Mouse (Mus musculus) layer of hippocampus, adult 2 months (tissue): ENCODE measurements around the gene Kcnmb2. TPM values are rescaled to one million over a fixed set of nuclear protein-coding genes. Genes with fewer than 3 reads are reported as not detected.

Source experiments
- DNase-seq, 2 experiments: peaks; one replicate each; pipeline ENCODE4 v3.0.0; 2022; ENCODE audit warnings: low spot score in 2 of 2
- H3K27ac ChIP-seq: fragments of 200-600 bp; 2 replicates; pipeline ENCODE4 v1.8.1; 2022
- H3K4me3 ChIP-seq: fragments of 200-600 bp; 2 replicates; pipeline ENCODE4 v1.8.1; 2022; ENCODE audit warnings: mild to moderate bottlenecking
- CTCF ChIP-seq: fragments of 200-600 bp; conservative IDR thresholded peaks from 2 replicates; pipeline ENCODE4 v1.8.1; 2022; ENCODE audit warnings: antibody characterized with exemption, mild to moderate bottlenecking, moderate library complexity
- total RNA-seq, 2 experiments: library from RNA; stranded (reverse); gene quantifications; 2 replicates each; pipeline ENCODE4 v1.2.3; 2021

Kcnmb2 gene
- total RNA-seq, 2 experiments from 2014 or later: 8.3 to 9.6 TPM

- TF ChIP-seq CTCF: no peak
- no peak overlapping the region for H3K27ac ChIP-seq
- no peak overlapping the region for H3K4me3 ChIP-seq
- no peak for DNase-seq
Observed at GRCm38 (mm10) chr3:32125431-32125830, 223.1 kb downstream of the Kcnmb2 start.

DNA sequence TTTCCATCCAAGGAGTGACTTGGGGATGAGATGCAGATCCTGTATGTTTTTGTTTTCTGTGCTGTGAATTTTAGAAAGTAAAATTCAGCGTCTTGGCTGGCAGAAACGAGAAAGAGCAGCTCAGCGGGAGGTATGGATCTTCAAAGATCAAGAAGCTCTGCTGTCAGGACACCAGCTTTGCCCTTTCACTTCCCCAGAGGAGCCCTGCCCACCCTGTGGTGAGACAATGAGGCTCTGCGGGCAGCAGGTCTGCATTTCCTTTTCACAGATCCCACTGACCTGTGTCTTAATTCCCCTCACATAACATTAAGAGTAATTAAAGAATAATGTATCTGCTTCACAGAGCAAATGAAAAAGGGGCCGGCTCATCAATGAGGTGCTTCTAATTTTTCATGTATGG, 226.1 kb downstream of the Kcnmb2 start:
- no peak for DNase-seq
- TF ChIP-seq CTCF: no peak
- Histone ChIP-seq H3K27ac (no peak overlapping the region), H3K4me3 (no peak overlapping the region)

GRCm38 (mm10) chr3:32130696-32131095, 228.4 kb downstream of the Kcnmb2 start:
- no peak for DNase-seq
- H3K4me3 ChIP-seq: no peak overlapping the region
- TF ChIP-seq CTCF: no peak
- no peak overlapping the region for H3K27ac ChIP-seq

DNA sequence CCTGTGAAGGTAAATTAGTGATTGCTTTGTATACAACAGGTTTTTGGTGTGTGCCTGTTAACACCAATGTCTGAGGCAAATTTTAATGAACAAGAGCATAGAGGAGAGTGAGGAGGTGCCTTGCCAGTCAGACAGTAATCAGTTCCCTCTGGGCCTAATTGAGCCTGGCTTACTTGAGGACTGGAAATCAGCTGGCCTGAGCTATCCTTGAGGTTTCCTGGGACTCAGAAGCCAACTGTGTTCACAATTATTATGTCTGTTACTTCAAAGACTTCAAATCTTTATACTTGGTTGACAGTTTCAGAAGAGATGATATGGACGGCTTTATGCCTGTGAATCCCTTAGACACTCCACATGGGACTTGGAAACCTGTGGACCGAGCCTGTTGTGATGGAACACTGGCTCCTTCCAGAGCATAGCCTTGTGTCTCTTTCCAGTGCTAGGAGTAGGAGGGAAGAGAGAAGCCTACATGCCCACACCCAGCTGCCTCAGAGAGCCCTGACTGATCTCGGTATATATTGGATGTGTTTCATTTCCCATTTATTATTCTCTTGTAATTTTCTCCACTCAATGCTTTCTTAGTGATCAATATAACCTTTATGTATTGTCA, 230.2 kb downstream of the Kcnmb2 start:
- DNase-seq: no peak
- TF ChIP-seq CTCF: no peak
- H3K27ac ChIP-seq: no peak overlapping the region
- no peak overlapping the region for H3K4me3 ChIP-seq

DNA sequence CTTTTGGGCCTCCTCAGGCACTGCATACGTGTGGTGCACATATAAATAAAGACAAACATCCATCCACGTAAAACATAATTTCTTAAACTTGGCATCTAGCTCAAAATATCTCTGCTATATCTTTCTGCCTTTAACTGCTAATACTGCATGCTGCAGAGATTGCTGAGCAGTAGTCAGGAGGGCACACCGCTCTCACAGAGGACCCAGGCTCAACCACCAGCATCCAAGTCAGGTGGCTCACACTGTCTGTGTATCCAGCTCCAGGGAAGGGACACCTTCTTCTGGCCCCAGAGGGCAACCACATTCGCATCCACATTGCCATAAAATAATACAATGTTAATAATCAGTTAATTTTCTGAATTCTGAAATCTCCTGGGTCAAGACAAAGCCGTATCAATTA, 241.9 kb downstream of the Kcnmb2 start:
- no peak for TF ChIP-seq CTCF
- Histone ChIP-seq H3K4me3 (no peak overlapping the region), H3K27ac (no peak overlapping the region)
- no peak for DNase-seq

- no peak for DNase-seq
- Histone ChIP-seq H3K4me3 (no peak overlapping the region), H3K27ac (no peak overlapping the region)
- TF ChIP-seq CTCF: no peak
Observed at GRCm38 (mm10) chr3:32144655-32145054, 242.3 kb downstream of the Kcnmb2 start.

- no peak for TF ChIP-seq CTCF
- DNase-seq: peak in 1 of 2 experiments; percentile 10
- H3K4me3 ChIP-seq: no peak overlapping the region
- no peak overlapping the region for H3K27ac ChIP-seq
Observed at GRCm38 (mm10) chr3:32147739-32148138, 245.4 kb downstream of the Kcnmb2 start.

DNA sequence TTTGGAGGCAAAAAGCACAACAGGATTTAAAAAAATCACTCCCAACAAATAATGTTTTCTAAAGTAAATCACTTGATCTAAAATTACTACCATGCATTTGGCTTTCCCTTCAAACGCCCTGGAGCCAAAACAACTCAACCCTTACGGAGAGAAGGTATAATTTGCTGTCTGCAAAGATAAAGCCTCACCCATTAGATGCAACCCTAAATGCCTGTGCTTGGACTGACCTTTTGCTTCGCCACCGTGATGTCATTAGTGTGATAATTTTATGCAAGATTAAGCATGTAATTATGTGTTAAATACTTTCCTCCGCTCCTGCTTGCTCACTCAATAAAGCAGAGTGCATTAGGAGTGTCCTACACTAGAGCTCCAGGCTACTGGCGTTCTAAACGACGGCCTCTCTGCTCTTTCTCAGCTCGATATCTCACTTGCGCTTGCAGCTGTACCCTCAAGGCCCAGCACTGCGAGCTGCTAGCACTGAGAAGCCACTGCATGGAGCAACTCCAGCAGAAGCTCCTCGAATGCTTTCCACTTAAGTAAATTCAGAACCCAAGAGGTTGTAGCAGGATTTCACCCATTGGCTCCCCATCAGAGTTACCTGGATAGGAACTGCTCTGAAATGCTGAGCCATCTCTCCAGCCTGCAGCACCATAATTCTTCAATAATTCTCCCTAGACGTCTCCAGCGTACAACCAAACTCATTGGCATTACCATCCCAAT, 247.7 kb downstream of the Kcnmb2 start:
- H3K4me3 ChIP-seq: no peak overlapping the region
- H3K27ac ChIP-seq: no peak overlapping the region
- no peak for TF ChIP-seq CTCF
- DNase-seq: no peak

DNA sequence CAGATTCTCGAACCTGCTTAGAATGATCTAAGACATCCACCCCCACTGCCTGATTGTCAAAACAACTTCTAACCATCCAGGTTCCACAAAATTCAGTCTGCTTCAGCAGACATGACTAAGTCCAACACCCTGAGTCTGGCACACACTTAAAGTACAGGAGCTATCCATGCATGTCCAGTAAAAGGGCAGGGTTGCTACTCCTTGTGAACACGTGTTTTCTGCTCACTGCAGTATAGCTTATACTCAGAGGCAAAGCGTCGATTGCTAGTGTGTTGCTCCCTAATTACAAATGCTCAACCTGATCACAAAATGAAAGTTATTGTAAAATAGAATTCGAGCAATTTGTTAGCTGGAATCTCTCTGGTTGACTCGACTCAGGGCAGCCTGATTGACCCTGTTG, 278.2 kb downstream of the Kcnmb2 start:
- no peak overlapping the region for H3K27ac ChIP-seq
- DNase-seq: no peak
- H3K4me3 ChIP-seq: no peak overlapping the region
- no peak for TF ChIP-seq CTCF

GRCm38 (mm10) chr3:32185855-32186522, 283.7 kb downstream of the Kcnmb2 start:
- no peak for TF ChIP-seq CTCF
- Histone ChIP-seq H3K27ac (no peak overlapping the region), H3K4me3 (no peak overlapping the region)
- no peak for DNase-seq

DNA sequence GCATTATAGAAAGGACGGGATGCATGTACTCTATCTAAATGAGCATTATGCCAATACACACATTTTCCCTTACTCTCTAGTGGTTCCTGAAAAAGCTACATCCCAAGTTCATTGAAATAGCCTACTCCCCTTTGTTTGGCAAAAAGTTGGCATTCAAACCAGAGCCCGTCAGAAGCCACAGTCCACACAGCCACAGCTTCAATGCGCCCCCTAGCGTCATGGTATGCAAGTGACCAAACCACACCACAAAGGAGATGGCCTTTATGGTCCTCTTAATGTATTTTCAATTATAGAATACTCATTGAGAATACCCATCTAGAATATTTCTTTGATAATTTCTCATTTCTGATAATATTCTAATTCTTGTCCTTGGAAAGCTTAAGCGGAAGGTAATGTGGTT, 286.2 kb downstream of the Kcnmb2 start:
- peak; percentile 88 for TF ChIP-seq CTCF
- peak; percentile 52 to 74 for DNase-seq
- Histone ChIP-seq H3K4me3 (no peak overlapping the region), H3K27ac (no peak overlapping the region)

DNA sequence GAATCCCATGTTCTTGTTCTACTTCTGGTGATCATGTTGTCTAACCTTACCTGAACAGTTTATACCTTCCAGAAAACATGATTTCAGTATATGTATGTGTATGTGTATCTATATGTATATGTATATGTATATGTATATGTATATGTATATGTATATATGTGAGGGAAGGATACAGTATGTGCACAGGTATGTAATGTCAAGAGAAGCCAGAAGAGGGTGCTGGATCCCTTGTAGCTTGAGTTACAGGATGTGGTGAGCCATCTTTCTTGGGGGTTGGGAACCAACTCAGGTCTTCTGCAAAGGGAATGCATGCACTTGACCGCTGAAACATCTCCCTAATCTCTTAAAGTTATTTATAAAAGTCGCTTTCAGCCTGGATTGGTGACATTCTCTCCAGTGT, 286.6 kb downstream of the Kcnmb2 start:
- no peak overlapping the region for H3K27ac ChIP-seq
- TF ChIP-seq CTCF: no peak
- no peak for DNase-seq
- no peak overlapping the region for H3K4me3 ChIP-seq

DNA sequence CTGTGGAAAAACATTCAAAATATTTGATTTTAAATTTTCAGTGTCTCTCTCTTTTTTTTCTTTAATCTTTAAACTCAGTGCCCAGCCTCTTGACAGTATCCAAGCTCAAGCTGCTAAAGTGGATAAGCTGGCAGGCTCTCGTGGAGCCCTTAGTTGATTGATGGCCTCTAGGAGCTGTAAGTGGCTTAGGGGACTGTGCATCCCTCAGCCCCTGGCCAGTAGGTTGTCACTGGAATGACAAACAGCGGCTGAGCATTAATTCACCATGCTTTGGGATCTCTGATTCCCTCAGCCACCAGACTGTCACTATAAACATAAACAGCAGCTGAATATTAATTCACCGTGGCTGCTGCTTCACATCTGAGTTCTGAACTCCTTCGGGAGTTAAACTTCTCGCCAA, 287.6 kb downstream of the Kcnmb2 start:
- no peak for TF ChIP-seq CTCF
- H3K4me3 ChIP-seq: no peak overlapping the region
- H3K27ac ChIP-seq: no peak overlapping the region
- DNase-seq: no peak

- no peak overlapping the region for H3K27ac ChIP-seq
- no peak overlapping the region for H3K4me3 ChIP-seq
- DNase-seq: no peak
- TF ChIP-seq CTCF: no peak
Observed at GRCm38 (mm10) chr3:32194014-32194413, 291.7 kb downstream of the Kcnmb2 start.
